Mouse (Mus musculus): ENCODE measurements around the gene Gzmn. TPM values are rescaled to one million over a fixed set of nuclear protein-coding genes. Genes with fewer than 3 reads are reported as not detected.

Gene Gzmn
- not detected for polyA plus RNA-seq (2012; fragmentation: generic; extraction: Trizol)

DNA sequence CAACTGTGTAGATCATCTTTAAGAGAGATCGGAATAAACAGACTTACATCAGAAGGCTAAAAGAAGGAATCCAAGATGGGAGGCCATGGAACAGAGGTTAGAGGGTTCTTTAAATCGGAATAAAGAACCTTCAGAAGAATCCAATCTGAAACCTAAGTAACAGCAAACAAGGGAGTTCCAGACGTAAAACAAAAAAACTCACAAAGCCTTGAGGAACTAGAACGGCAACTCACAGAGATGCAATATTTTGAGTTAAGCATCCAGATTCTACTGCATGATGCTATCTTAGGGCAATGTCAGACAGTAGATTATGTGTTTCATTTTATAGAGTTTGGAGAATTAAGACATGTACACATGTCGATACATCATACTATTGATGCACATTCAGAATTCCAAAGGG is at the start of gene Gzmn:
Gzmn (minus strand) TSS at position 101 of the 400 bp plus-strand sequence.

DNA sequence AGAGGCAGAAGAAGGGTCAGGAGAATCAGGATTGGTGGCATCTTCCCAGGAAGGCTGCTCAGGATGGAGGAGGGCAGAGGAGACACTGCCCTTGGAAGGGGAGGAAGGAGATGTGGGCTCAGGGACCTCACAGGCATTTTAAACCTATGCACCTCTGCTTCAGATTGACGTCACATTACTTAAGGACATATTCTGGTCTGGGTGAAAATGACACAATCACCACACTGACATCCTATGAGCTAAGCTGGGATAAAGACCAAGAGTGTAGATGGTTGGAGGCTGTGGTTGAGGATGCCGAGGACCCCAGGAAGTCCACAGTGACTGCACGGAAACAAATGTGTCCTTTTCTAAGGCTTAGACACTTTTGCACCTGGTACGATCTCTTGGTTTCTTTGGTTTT is 36.9 kb upstream of the Gzmn start, which contains the start of gene Gzmf:
Gzmf (minus strand) TSS at position 101 of the 400 bp plus-strand sequence.

DNA sequence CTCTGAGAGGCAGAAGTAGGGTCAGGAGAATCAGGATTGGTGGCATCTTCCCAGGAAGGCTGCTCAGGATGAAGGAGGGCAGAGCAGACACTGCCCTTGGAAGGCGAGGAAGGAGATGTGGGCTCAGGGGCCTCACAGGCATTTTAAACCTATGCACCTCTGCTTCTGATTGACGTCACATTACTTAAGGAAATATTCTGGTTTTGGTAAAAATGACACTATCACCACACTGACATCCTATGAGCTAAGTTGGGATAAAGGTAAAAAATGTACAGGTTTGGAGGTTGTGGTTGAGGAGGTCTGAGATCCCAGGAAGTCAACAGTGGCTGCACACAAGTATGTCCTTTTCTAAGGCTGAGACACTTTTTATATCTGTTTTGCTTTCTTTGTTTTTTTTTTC is 14.9 kb downstream of the Gzmn start, which contains the start of gene Gzmg:
Gzmg (minus strand) TSS at position 101 of the 400 bp plus-strand sequence.

DNA sequence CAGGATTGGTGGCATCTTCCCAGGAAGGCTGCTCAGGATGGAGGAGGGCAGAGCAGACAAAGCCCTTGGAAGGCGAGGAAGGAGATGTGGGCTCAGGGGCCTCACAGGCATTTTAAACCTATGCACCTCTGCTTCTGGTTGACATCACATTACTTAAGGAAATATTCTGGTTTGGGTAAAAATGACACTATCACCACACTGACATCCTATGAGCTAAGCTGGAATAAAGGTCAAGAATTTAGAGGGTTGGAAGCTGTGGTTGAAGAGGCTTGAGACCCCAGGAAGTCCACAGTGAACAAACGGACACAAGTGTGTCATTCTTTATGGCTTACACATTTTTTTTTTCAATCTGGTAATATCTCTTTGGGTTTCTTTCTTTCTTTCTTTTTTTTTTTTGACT is 41.9 kb downstream of the Gzmn start, which contains the start of gene Gzmd:
Gzmd (minus strand) TSS at position 101 of the 400 bp plus-strand sequence.

DNA sequence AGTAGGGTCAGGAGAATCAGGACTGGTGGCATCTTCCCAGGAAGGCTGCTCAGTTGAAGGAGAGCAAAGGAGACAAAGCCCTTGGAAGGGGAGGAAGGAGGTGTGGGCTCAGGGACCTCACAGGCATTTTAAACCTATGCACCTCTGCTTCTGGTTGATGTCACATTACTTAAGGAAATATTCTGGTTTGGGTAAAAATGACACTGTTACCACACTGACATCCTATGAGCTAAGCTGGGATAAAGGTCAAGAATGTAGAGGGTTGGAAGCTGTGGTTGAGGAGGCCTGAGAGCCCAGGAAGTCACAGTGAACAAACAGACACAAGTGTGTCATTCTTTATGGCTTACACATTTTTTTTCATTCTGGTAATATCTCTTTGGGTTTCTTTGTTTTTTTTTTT is 53.9 kb downstream of the Gzmn start, which contains the start of gene Gzme:
Gzme (minus strand) TSS at position 101 of the 400 bp plus-strand sequence.

Other genes with a start within 250 kb of the Gzmn start
- under 1 TPM in 1 of 2 experiments, not detected in 1; 0.05 TPM for gene Cma1, start 229.9 kb downstream of the Gzmn start, polyA plus RNA-seq (2012; fragmentation: generic; extraction: Trizol)
- not detected for gene Cma2, start 223.6 kb downstream of the Gzmn start, polyA plus RNA-seq (2012; fragmentation: generic; extraction: Trizol)
- not detected for gene Mcpt1, start 156.6 kb downstream of the Gzmn start, polyA plus RNA-seq (2012; fragmentation: generic; extraction: Trizol)
- not detected for gene Mcpt9, start 144.1 kb downstream of the Gzmn start, polyA plus RNA-seq (2012; fragmentation: generic; extraction: Trizol)
- gene Mcpt2, start 132.6 kb downstream of the Gzmn start, polyA plus RNA-seq (2012; fragmentation: generic; extraction: Trizol) = not detected
- not detected for gene Mcpt4, start 112.3 kb downstream of the Gzmn start, polyA plus RNA-seq (2012; fragmentation: generic; extraction: Trizol)
- under 1 TPM in 1 of 2 experiments, not detected in 1; 0.28 TPM for gene Mcpt8, start 89.3 kb downstream of the Gzmn start, polyA plus RNA-seq (2012; fragmentation: generic; extraction: Trizol)
- not detected for gene Ctsg, start 72.0 kb downstream of the Gzmn start, polyA plus RNA-seq (2012; fragmentation: generic; extraction: Trizol)
- not detected for gene Gzme, start 54.0 kb downstream of the Gzmn start, polyA plus RNA-seq (2012; fragmentation: generic; extraction: Trizol)
- not detected for gene Gzmd, start 42.0 kb downstream of the Gzmn start, polyA plus RNA-seq (2012; fragmentation: generic; extraction: Trizol)
- gene Gzmg, start 15.0 kb downstream of the Gzmn start, polyA plus RNA-seq (2012; fragmentation: generic; extraction: Trizol) = not detected
- gene Gzmf, start 36.8 kb upstream of the Gzmn start, polyA plus RNA-seq (2012; fragmentation: generic; extraction: Trizol) = not detected
- gene Gzmc, start 60.1 kb upstream of the Gzmn start, polyA plus RNA-seq (2012; fragmentation: generic; extraction: Trizol) = not detected
- not detected for gene Gzmb, start 87.7 kb upstream of the Gzmn start, polyA plus RNA-seq (2012; fragmentation: generic; extraction: Trizol)
- gene Atp12a, start 190.5 kb upstream of the Gzmn start, polyA plus RNA-seq (2012; fragmentation: generic; extraction: Trizol) = not detected
- not detected for gene Rnf17, start 228.0 kb upstream of the Gzmn start, polyA plus RNA-seq (2012; fragmentation: generic; extraction: Trizol)